Mouse (Mus musculus) kidney, postnatal 0 days (tissue): ENCODE data around the gene Fads3. TPM values are rescaled to one million over a fixed set of nuclear protein-coding genes. Genes with fewer than 3 reads are reported as not detected.

ENCODE experiments used
- ATAC-seq: fragments of 200-750 bp; cut with Nextera tagmentation; replicated peaks from 2 replicates; pipeline ENCODE4 v1.8.0; 2017; ENCODE audit warnings: low read depth, moderate number of reproducible peaks, moderate TSS enrichment, moderate library complexity; ENCODE audit not compliant: low FRiP score
- DNase-seq: peaks from one replicate; pipeline ENCODE4 v3.0.0-alpha.2; 2016; ENCODE audit warnings: low spot score
- H3K27ac ChIP-seq: fragments of 300-500 bp; sonication (generic); 2 replicates; pipeline ENCODE4 v1.5.1; 2014; ENCODE audit warnings: mild to moderate bottlenecking
- H3K27me3 ChIP-seq: fragments of 300-500 bp; sonication (generic); 2 replicates; pipeline ENCODE4 v1.6.1; 2014; ENCODE audit warnings: low read length, mixed read lengths; ENCODE audit not compliant: insufficient read depth
- H3K36me3 ChIP-seq: fragments of 300-500 bp; sonication (generic); 2 replicates; pipeline ENCODE4 v1.6.1; 2014; ENCODE audit warnings: low read length, mixed read lengths; ENCODE audit not compliant: insufficient read depth
- H3K4me1 ChIP-seq: fragments of 300-500 bp; sonication (generic); replicated peaks from 2 replicates; pipeline ENCODE4 v1.6.1; 2014; ENCODE audit warnings: antibody characterized with exemption, low read length, mixed read lengths; ENCODE audit not compliant: insufficient read depth
- H3K4me2 ChIP-seq: fragments of 300-500 bp; sonication (generic); 2 replicates; pipeline ENCODE4 v1.6.1; 2014; ENCODE audit warnings: mild to moderate bottlenecking, low read length, moderate library complexity, mixed read lengths
- H3K4me3 ChIP-seq: fragments of 300-500 bp; sonication (generic); replicated peaks from 2 replicates; pipeline ENCODE4 v1.5.1; 2014; ENCODE audit warnings: low read depth, low read length
- H3K9ac ChIP-seq: fragments of 300-500 bp; sonication (generic); 2 replicates; pipeline ENCODE4 v1.6.1; 2014; ENCODE audit warnings: low read depth, low read length
- H3K9me3 ChIP-seq: fragments of 300-500 bp; sonication (generic); replicated peaks from 2 replicates; pipeline ENCODE4 v1.6.1; 2016; ENCODE audit warnings: low read length, inconsistent platforms, mixed read lengths
- CTCF ChIP-seq: IDR thresholded peaks from 2 replicates; pipeline ENCODE4 v1.5.1; 2016; ENCODE audit warnings: antibody characterized with exemption, low read depth, mild to moderate bottlenecking, moderate library complexity
- WGBS: fragments of 180-500 bp; shearing (Covaris S2); extraction: QIAGEN DNeasy Blood & Tissue Kit; methylation state at CpG from one replicate; pipeline ENCODE4 v1.1.7; 2014; 5-methylcytosine and 5-hydroxymethylcytosine counted together
- polyA plus RNA-seq: library from polyadenylated mRNA; unstranded; fragments of >200 nt; fragmentation: Nextera tagmentation; extraction: Ambion mirVana; gene quantifications from 2 replicates; pipeline ENCODE4 v1.2.1, GENCODE M21; 2015

The Fads3 gene
- polyA plus RNA-seq, 1 experiment from 2014 or later, result 35.0 TPM

DNA sequence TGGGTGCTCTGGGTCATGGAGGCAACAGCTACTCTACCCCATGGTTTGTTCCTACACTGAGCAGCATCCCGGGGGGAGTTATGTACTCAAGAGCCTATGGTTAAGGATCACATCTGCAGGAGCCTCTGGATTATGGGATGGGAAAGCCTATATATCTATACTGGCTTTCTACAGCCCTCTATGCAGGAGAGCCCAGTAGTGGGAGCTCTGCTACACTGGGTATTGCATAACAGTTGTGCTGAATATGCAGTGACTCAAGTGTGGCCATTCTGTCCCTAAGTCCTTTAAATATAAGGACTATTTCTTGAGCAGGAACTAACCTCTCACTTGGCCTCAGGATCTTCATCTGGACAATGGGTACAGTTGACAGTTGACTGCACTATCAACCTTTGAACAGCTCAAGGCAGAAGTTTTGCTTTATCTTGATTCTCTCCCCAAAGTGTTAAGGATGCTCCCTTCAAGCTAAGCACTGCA, 17.0 kb downstream of the Fads3 start:
- no peak for TF ChIP-seq CTCF
- ATAC-seq (no peak), DNase-seq (no peak)
- Histone ChIP-seq H3K4me2 (no peak overlapping the region), H3K27me3 (no peaks in the 10 kb centered on the region), H3K27ac (peak overlapping the region; percentile 22; the same call in 1 of the 2 replicates), H3K9me3 (no peaks in the 10 kb centered on the region), H3K4me3 (no peak overlapping the region), H3K36me3 (0 out of 2 replicates have a peak, but pooled peaks cover 5% of the 10 kb centered on the region), H3K4me1 (peaks cover 3% of the 10 kb centered on the region; the same call in 1 of the 2 replicates), H3K9ac (no peak overlapping the region)
- 83% methylated on average over 1 of the region's 1 CpGs for WGBS

GRCm38 (mm10) chr19:10058876-10059427, 17.6 kb downstream of the Fads3 start:
- ATAC-seq, result no peak
- TF ChIP-seq CTCF, result no peak
- WGBS, result 68% methylated on average over 9 of the region's 9 CpGs

DNA sequence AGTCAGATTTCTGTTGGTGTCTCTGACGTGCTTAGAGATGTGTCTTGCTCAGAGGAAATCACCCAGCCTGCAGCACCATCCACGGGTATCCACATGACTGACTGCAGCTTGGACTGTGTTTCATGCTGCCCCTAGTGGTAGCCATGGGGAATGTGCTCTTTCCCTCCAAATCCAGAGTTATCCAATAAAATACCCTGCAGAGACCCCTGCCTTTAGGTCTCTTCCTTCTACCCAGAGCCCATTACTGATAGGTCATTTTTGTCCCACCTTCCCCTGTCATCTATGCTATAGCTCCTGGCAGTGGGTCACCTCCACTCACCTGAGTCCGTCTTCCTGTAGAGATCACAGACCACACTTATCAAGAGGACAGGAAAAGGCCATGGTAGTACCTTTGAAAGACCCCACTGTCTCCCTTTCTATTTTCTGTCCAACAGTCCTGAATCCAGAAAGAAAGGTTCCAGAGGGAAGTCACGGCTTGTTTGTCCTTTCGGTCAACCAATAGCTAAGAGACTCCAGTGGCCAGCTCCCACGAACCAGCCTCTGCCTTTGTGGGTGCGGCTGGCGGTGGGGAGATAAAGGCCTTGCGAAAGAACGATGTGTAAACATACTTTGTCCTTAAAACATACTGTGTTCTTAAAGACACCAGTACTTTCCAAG, 18.7 kb downstream of the Fads3 start:
- TF ChIP-seq CTCF, result peak; percentile 90
- ATAC-seq (no peak), DNase-seq (peak; percentile 79)
- Histone ChIP-seq H3K27ac (no peak overlapping the region), H3K9me3 (no peaks in the 10 kb centered on the region), H3K4me3 (no peak overlapping the region), H3K9ac (no peak overlapping the region), H3K4me1 (peaks cover 3% of the 10 kb centered on the region; the same call in 1 of the 2 replicates), H3K36me3 (0 out of 2 replicates have a peak, but pooled peaks cover 12% of the 10 kb centered on the region), H3K27me3 (no peaks in the 10 kb centered on the region), H3K4me2 (no peak overlapping the region)
- WGBS, result 53% methylated on average over 10 of the region's 10 CpGs

More at GRCm38 (mm10) chr19:10058876-10059427, 17.6 kb downstream of the Fads3 start:
- no peaks in the 10 kb centered on the region for H3K27me3 ChIP-seq
- H3K4me1 ChIP-seq, result peaks cover 3% of the 10 kb centered on the region; the same call in 1 of the 2 replicates
- H3K27ac ChIP-seq, result no peak overlapping the region
- H3K9me3 ChIP-seq, result no peaks in the 10 kb centered on the region
- H3K4me3 ChIP-seq, result no peak overlapping the region
- 0 out of 2 replicates have a peak, but pooled peaks cover 5% of the 10 kb centered on the region for H3K36me3 ChIP-seq
- H3K4me2 ChIP-seq, result no peak overlapping the region
- no peak for DNase-seq
- no peak overlapping the region for H3K9ac ChIP-seq

DNA sequence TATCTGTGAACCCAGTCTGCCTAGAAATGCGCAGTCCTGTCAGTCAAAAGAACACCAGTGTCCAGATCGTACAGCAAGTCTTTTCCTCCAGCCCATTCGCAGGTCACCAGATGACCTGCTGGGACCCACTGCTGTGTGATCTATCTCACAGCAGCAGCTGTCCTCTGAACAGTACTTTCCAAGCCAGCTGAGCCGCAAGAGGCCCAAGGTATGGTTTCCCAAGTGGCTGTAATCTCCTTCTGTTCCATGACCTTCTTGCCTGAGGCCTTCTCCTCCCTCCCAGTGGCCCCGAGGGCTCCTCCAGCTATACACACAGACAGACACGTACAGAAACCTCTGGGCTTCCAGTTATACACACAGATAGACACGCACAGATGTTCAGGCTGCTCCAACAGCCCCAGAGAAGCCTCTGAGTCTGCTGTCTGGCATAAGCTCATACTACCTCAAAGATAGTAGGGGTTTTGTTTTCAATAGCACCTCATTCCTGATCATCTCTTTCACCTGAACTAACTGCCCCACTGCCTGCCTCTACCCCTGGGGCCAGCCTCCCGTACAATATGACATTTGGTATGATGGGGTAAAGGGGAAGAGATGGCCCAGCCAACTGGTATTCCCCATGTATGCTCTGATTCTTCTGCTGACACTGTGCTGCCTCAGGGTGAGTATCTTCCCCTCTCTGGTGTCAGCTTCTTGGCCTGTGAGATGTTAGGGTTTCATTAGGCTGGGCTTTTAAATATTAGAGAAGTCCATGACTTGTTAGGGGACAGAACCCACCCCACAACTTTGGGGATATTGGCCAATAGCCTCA, 19.6 kb downstream of the Fads3 start:
- ATAC-seq, result no peak
- Histone ChIP-seq H3K4me1 (peaks cover 3% of the 10 kb centered on the region; the same call in 1 of the 2 replicates), H3K27ac (no peak overlapping the region), H3K36me3 (peaks cover 16% of the 10 kb centered on the region; the same call in 1 of the 2 replicates), H3K9me3 (no peaks in the 10 kb centered on the region), H3K27me3 (no peaks in the 10 kb centered on the region), H3K9ac (no peak overlapping the region), H3K4me3 (no peak overlapping the region), H3K4me2 (no peak overlapping the region)
- no peak for DNase-seq
- no peak for TF ChIP-seq CTCF
- 57% methylated on average over 8 of the region's 8 CpGs for WGBS

DNA sequence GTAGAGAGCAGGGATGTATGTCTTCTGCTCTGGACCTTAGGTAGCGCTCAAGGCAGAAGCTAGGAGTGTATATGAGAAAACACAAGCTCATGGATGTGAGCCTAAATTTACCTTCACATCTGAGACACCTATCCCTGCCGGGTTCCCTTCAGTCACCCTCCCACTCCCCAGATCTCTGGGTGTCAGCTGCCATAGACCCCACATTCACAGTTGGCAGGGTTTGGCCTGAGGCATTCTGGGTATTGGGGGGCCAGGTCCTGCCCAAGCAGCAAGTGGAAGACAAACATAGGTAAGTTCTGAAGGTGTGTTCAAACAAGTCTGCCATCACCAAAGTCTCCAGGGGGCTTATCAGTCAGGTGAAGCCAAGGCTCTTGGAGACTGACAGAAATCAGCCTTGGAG, 20.3 kb downstream of the Fads3 start:
- 95% methylated on average over 2 of the region's 2 CpGs for WGBS
- peaks cover 18% of the 10 kb centered on the region; the same call in 1 of the 2 replicates for H3K36me3 ChIP-seq
- H3K4me1 ChIP-seq, result peaks cover 3% of the 10 kb centered on the region; the same call in 1 of the 2 replicates

GRCm38 (mm10) chr19:10062292-10062691, 20.9 kb downstream of the Fads3 start:
- H3K27me3 ChIP-seq, result no peaks in the 10 kb centered on the region
- no peak overlapping the region for H3K27ac ChIP-seq
- no peaks in the 10 kb centered on the region for H3K9me3 ChIP-seq
- no peak for TF ChIP-seq CTCF
- H3K4me2 ChIP-seq, result no peak overlapping the region
- no peak for DNase-seq
- no peak for ATAC-seq
- 84% methylated on average over 8 of the region's 8 CpGs for WGBS
- no peak overlapping the region for H3K9ac ChIP-seq
- H3K4me3 ChIP-seq, result no peak overlapping the region
- H3K36me3 ChIP-seq, result peaks cover 18% of the 10 kb centered on the region; the same call in 1 of the 2 replicates
- H3K4me1 ChIP-seq, result no peaks in the 10 kb centered on the region; the same call in 1 of the 2 replicates

More for the DNA sequence above, 20.3 kb downstream of the Fads3 start:
- no peak for TF ChIP-seq CTCF
- Histone ChIP-seq H3K4me3 (no peak overlapping the region), H3K27me3 (no peaks in the 10 kb centered on the region), H3K9ac (no peak overlapping the region), H3K9me3 (no peaks in the 10 kb centered on the region), H3K27ac (no peak overlapping the region), H3K4me2 (no peak overlapping the region)
- DNase-seq, result no peak
- no peak for ATAC-seq
